Mouse (Mus musculus): Measurements from ENCODE around the gene Serinc1.
A peak's percentile ranks its signal among the peaks of the same experiment; 100 is the strongest.

Gene Serinc1

GRCm38 (mm10) chr10:57485908-57486541, 46.3 kb downstream of the Serinc1 start, which contains the start of gene Hsf2:
Gene Hsf2 (plus strand): TSS chr10:57486385.
- DNase-seq (ENCODE audit: low read depth, low spot score) = peak; percentile 97

- DNase-seq (ENCODE audit: low read depth, low spot score) = no peak
These were observed 47.6 kb downstream of the Serinc1 start for GRCm38 (mm10) chr10:57484741-57485140.

DNA sequence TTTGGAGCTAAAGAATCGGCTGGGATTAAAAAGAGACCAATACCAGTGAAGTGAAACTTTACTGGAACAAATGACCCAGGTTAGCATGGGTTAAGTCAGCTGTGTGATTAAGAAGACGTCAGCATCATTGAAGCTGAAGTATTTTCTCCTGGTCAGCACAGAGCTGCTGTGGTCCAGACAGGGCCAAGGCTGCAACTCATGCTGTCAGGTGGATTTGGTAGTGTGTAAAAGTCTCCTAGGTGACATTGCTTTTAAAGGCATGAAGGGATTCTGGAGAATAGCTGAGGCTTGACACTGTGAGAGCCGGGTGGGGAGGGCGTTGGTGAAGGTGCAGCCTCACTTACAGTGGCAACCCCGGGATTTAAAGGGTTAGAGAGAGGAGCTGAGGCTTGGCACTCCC, 50.6 kb downstream of the Serinc1 start:
- DNase-seq (ENCODE audit: low read depth, low spot score) = no peak

- peak; percentile 85 for DNase-seq (ENCODE audit: low read depth, low spot score)
These were observed 55.0 kb downstream of the Serinc1 start for GRCm38 (mm10) chr10:57477121-57477843.

All from R1 (cell line).